Mouse (Mus musculus): ENCODE data around the gene Gm11011. TPM values are rescaled to one million over a fixed set of nuclear protein-coding genes. Genes with fewer than 3 reads are reported as not detected.
"Not testable (repeated sequence)": the region's sequence is repeated elsewhere in the genome, so short reads cannot be mapped to it uniquely, and the experiment has no call there.

Gene Gm11011
- total RNA-seq (2015) (not detected in 2 replicates), total RNA-seq (2017) (not detected in 2 replicates)

- not testable (repeated sequence) for ATAC-seq (replicated peaks; ENCODE audit: poor library complexity)
Measured at GRCm38 (mm10) chr2:169587645-169588044, at the start of gene Gm11011. Gene Gm11011, minus strand, starts transcription at chr2:169587745.

GRCm38 (mm10) chr2:169636414-169636813 is 48.9 kb upstream of the Gm11011 start:
- ATAC-seq (replicated peaks; ENCODE audit: poor library complexity): no peak

GRCm38 (mm10) chr2:169635428-169635827 is 47.9 kb upstream of the Gm11011 start:
- no peak for ATAC-seq (replicated peaks; ENCODE audit: poor library complexity)

- ATAC-seq (replicated peaks; ENCODE audit: poor library complexity): no peak
Measured at GRCm38 (mm10) chr2:169634619-169635382, 47.3 kb upstream of the Gm11011 start.

- 0 out of 2 replicates have a peak, but pooled peaks have one; percentile 32 for ATAC-seq (replicated peaks; ENCODE audit: poor library complexity)
Measured at GRCm38 (mm10) chr2:169633491-169634289, 46.1 kb upstream of the Gm11011 start.

GRCm38 (mm10) chr2:169632338-169633151 is 45.0 kb upstream of the Gm11011 start, which contains the start of gene Tshz2:
Gene Tshz2, plus strand, starts transcription at chr2:169633013.
- peak; percentile 50 for ATAC-seq (replicated peaks; ENCODE audit: poor library complexity)

GRCm38 (mm10) chr2:169630070-169630469 is 42.5 kb upstream of the Gm11011 start:
- ATAC-seq (replicated peaks; ENCODE audit: poor library complexity): no peak

- ATAC-seq (replicated peaks; ENCODE audit: poor library complexity): peak; percentile 39
Measured at GRCm38 (mm10) chr2:169621201-169621710, 33.7 kb upstream of the Gm11011 start.

GRCm38 (mm10) chr2:169615998-169616397 is 28.5 kb upstream of the Gm11011 start:
- ATAC-seq (replicated peaks; ENCODE audit: poor library complexity): no peak

GRCm38 (mm10) chr2:169614683-169615082 is 27.1 kb upstream of the Gm11011 start:
- ATAC-seq (replicated peaks; ENCODE audit: poor library complexity): no peak

GRCm38 (mm10) chr2:169611557-169611956 is 24.0 kb upstream of the Gm11011 start:
- no peak for ATAC-seq (replicated peaks; ENCODE audit: poor library complexity)

GRCm38 (mm10) chr2:169610882-169611281 is 23.3 kb upstream of the Gm11011 start:
- ATAC-seq (replicated peaks; ENCODE audit: poor library complexity): no peak

- ATAC-seq (replicated peaks; ENCODE audit: poor library complexity): 0 out of 2 replicates have a peak, but pooled peaks have one; percentile 11
Measured at GRCm38 (mm10) chr2:169609956-169610355, 22.4 kb upstream of the Gm11011 start.

GRCm38 (mm10) chr2:169607787-169608186 is 20.2 kb upstream of the Gm11011 start:
- ATAC-seq (replicated peaks; ENCODE audit: poor library complexity): no peak

GRCm38 (mm10) chr2:169606901-169607678 is 19.5 kb upstream of the Gm11011 start:
- ATAC-seq (replicated peaks; ENCODE audit: poor library complexity): no peak

- peak; percentile 54 for ATAC-seq (replicated peaks; ENCODE audit: poor library complexity)
Measured at GRCm38 (mm10) chr2:169600163-169600562, 12.6 kb upstream of the Gm11011 start.

- ATAC-seq (replicated peaks; ENCODE audit: poor library complexity): no peak
Measured at GRCm38 (mm10) chr2:169599591-169599990, 12.0 kb upstream of the Gm11011 start.

GRCm38 (mm10) chr2:169597971-169598370 is 10.4 kb upstream of the Gm11011 start:
- no peak for ATAC-seq (replicated peaks; ENCODE audit: poor library complexity)

- ATAC-seq (replicated peaks; ENCODE audit: poor library complexity): no peak
Measured at GRCm38 (mm10) chr2:169597357-169597756, 9.8 kb upstream of the Gm11011 start.

GRCm38 (mm10) chr2:169593742-169594141 is 6.2 kb upstream of the Gm11011 start:
- no peak for ATAC-seq (replicated peaks; ENCODE audit: poor library complexity)
